Mouse (Mus musculus) hindbrain, embryonic 15.5 days (tissue): ENCODE measurements around the gene Elovl6. TPM values are rescaled to one million over a fixed set of nuclear protein-coding genes. Genes with fewer than 3 reads are reported as not detected.

ENCODE experiments used
- ATAC-seq: fragments of 200-750 bp; cut with Nextera tagmentation; 2 replicates; pipeline ENCODE4 v1.8.0; 2017; ENCODE audit warnings: low read depth, moderate number of reproducible peaks, moderate TSS enrichment; ENCODE audit not compliant: low FRiP score
- H3K27ac ChIP-seq: fragments of 300-500 bp; sonication (generic); replicated peaks from 2 replicates; pipeline ENCODE4 v1.5.1; 2015; ENCODE audit warnings: mild to moderate bottlenecking, inconsistent platforms
- H3K27me3 ChIP-seq: fragments of 300-500 bp; sonication (generic); 2 replicates; pipeline ENCODE4 v1.6.1; 2015; ENCODE audit warnings: control low read depth, inconsistent platforms
- H3K36me3 ChIP-seq: fragments of 300-500 bp; sonication (generic); 2 replicates; pipeline ENCODE4 v1.6.1; 2015; ENCODE audit warnings: control low read depth, inconsistent platforms
- H3K4me1 ChIP-seq: fragments of 300-500 bp; sonication (generic); replicated peaks from 2 replicates; pipeline ENCODE4 v1.6.1; 2015; ENCODE audit warnings: control low read depth, inconsistent platforms
- H3K4me2 ChIP-seq: fragments of 300-500 bp; sonication (generic); 2 replicates; pipeline ENCODE4 v1.6.1; 2015; ENCODE audit warnings: moderate library complexity, mild to moderate bottlenecking, inconsistent platforms
- H3K4me3 ChIP-seq: fragments of 300-500 bp; sonication (generic); 2 replicates; pipeline ENCODE4 v1.5.1; 2015; ENCODE audit warnings: mild to moderate bottlenecking, inconsistent platforms
- H3K9ac ChIP-seq: fragments of 300-500 bp; sonication (generic); 2 replicates; pipeline ENCODE4 v1.6.1; 2015; ENCODE audit warnings: inconsistent platforms
- H3K9me3 ChIP-seq: fragments of 300-500 bp; sonication (generic); 2 replicates; pipeline ENCODE4 v1.6.1; 2016; ENCODE audit warnings: control low read depth, inconsistent platforms
- WGBS: fragments of 180-500 bp; shearing (Covaris S2); methylation state at CpG from one replicate; pipeline ENCODE4 v1.1.7; 2015; 5-methylcytosine and 5-hydroxymethylcytosine counted together
- polyA plus RNA-seq: library from polyadenylated mRNA; unstranded; fragments of >200 nt; fragmentation: Nextera tagmentation; extraction: Ambion mirVana; gene quantifications from 2 replicates; pipeline ENCODE4 v1.2.1, GENCODE M21; 2015

Gene Elovl6
- polyA plus RNA-seq, 1 experiment from 2014 or later: 42.9 TPM

DNA sequence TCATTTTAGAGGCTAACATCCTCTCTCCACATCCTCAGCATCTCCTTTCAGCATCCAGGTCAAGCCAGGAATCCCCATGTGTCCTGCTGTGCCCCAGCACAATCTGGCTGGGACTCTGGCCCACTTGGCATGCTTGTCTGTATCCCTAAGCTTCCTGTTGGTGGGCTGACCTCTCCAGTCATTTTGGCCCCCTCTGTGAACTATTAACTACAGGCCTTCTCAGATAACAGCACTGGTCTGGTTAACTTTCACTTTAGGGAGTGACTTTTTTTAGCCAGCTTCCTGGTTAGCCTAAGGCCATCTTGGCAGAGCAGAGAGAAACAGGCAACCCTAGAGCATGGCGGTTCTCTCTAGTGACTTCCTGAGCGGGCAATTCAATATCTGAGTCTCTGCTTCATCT is 82.1 kb downstream of the Elovl6 start:
- Histone ChIP-seq H3K9ac (no peak overlapping the region), H3K4me2 (no peak overlapping the region), H3K4me1 (peaks cover 9% of the 10 kb centered on the region; the same call in 1 of the 2 replicates), H3K9me3 (no peaks in the 10 kb centered on the region), H3K36me3 (no peaks in the 10 kb centered on the region), H3K27me3 (no peaks in the 10 kb centered on the region), H3K27ac (no peak overlapping the region), H3K4me3 (no peak overlapping the region)
- no peak for ATAC-seq
- WGBS: 94% methylated on average over 2 of the region's 2 CpGs

DNA sequence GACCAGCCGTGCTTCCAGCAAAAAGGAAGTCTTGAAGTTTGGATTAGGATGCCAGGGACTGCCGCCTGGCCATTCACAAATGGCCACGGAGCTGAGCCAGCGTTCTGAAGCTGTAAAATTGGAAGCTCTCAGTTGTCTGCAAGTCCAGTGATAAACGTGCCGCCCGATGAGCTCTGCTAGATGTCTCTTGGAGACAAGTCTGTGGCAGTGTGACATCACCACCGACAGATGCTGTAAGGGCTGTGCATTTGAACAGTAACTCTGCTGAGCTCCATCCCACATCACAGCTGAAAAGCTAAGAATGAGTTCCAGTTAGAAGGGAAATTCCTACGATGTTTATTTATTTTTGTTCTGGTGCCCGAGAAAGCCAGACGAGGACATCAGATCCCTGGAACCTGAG is 85.3 kb downstream of the Elovl6 start:
- no peak overlapping the region for H3K9ac ChIP-seq
- H3K27me3 ChIP-seq: no peaks in the 10 kb centered on the region
- H3K9me3 ChIP-seq: no peaks in the 10 kb centered on the region
- no peak overlapping the region for H3K27ac ChIP-seq
- peaks cover 9% of the 10 kb centered on the region; the same call in 1 of the 2 replicates for H3K4me1 ChIP-seq
- H3K4me2 ChIP-seq: no peak overlapping the region
- WGBS: 90% methylated on average over 11 of the region's 11 CpGs
- no peak overlapping the region for H3K4me3 ChIP-seq
- H3K36me3 ChIP-seq: no peaks in the 10 kb centered on the region
- ATAC-seq: no peak

DNA sequence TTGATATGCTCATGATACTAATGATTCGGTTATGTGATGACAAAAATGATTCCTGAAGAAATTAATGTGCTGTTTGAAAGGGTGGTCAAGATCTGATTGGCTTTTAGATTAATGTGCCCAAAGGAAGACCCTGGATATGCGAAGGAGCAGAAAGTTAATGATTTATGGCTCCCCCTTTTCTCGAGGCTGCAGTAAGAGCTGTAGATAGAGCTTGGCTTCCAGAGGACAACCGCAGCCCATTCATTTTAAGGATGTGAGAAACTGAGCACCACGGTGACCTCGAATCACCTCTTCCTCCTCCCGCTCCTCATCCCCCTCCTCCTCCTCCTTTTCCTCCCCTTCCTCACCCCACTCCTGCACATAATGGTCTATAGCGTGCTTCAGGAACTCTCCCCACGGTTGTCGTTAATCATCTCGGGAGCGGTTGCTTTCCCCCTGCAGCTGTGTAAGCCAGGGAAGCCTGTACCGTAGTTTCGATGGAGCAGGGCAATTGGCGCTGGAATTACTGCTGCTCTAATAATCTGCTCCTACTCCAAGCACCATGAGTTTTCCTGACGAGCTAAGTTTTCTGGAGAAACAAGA is 87.1 kb downstream of the Elovl6 start:
- WGBS: 56% methylated on average over 16 of the region's 16 CpGs
- H3K27me3 ChIP-seq: no peaks in the 10 kb centered on the region
- ATAC-seq: no peak
- no peak overlapping the region for H3K27ac ChIP-seq
- H3K9me3 ChIP-seq: no peaks in the 10 kb centered on the region
- no peak overlapping the region for H3K9ac ChIP-seq
- no peaks in the 10 kb centered on the region for H3K36me3 ChIP-seq
- H3K4me3 ChIP-seq: no peak overlapping the region
- H3K4me1 ChIP-seq: 0 out of 2 replicates have a peak, but pooled peaks cover under 1% of the 10 kb centered on the region
- H3K4me2 ChIP-seq: no peak overlapping the region

DNA sequence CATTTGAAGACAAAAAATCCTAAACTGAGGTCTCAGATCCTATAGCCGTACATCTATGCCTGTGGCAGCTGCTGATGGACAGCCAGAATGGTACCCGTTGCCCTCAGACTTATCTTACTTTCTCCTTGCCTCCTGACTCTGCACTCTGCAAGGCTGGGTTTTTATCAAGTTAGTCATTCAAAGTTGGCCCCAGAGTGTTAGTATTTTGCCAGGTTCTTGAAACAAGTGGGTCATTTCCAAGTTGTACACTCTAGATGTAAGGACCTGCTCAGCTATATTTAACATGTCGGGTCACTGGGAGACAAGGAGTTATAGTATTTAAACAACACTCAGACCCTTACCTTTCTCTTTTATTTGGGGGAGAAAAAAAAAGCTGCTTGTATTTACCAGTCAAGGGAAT is 88.6 kb downstream of the Elovl6 start:
- H3K4me2 ChIP-seq: no peak overlapping the region
- H3K27ac ChIP-seq: no peak overlapping the region
- no peaks in the 10 kb centered on the region for H3K36me3 ChIP-seq
- ATAC-seq: no peak
- no peak overlapping the region for H3K9ac ChIP-seq
- H3K27me3 ChIP-seq: no peaks in the 10 kb centered on the region
- H3K9me3 ChIP-seq: no peaks in the 10 kb centered on the region
- H3K4me3 ChIP-seq: no peak overlapping the region
- WGBS: 95% methylated on average over 3 of the region's 3 CpGs
- no peaks in the 10 kb centered on the region for H3K4me1 ChIP-seq

DNA sequence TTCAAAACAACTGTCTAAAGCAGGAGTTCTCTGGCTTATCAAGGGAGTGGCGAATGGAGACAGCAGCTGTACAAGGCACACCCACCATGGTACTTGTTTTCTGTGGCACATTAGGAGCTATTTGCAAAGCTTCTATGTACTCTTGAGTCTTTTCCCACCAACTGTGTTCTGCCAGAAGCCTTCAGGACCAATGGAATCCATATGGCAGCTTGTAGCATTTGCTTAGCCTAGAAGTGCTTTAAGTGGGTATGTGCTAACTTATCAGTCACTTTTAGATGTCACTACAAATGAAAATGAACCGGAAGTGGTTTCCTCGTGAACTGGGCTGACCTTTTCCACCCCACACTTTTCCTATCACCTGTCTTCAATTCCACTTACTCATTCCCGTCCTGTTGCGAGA is 89.1 kb downstream of the Elovl6 start:
- WGBS: 86% methylated on average over 5 of the region's 5 CpGs
- no peak overlapping the region for H3K27ac ChIP-seq
- no peak overlapping the region for H3K4me2 ChIP-seq
- no peaks in the 10 kb centered on the region for H3K27me3 ChIP-seq
- ATAC-seq: no peak
- H3K36me3 ChIP-seq: no peaks in the 10 kb centered on the region
- no peak overlapping the region for H3K9ac ChIP-seq
- no peaks in the 10 kb centered on the region for H3K4me1 ChIP-seq
- H3K4me3 ChIP-seq: no peak overlapping the region
- H3K9me3 ChIP-seq: no peaks in the 10 kb centered on the region

DNA sequence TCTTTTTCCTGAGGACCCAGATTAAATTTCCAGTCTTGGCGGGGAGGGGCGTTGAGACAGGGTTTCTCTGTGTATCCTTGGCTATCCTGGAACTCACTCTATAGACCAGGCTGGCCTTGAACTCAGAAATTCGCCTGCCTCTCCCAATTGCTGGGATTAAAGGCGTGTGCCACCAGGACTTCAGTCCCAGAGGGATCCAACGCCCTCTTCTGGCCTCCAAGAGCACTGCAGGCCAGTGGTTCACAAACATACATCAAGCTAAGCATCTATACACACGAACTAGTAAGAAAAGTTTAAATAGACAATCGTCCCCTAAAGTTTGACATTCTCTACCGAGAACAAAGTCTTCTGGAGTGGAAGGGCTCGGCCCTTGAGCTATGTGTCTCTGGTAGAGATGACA is 90.0 kb downstream of the Elovl6 start:
- no peak for ATAC-seq
- Histone ChIP-seq H3K4me1 (no peaks in the 10 kb centered on the region), H3K4me2 (no peak overlapping the region), H3K9me3 (no peaks in the 10 kb centered on the region), H3K27ac (no peak overlapping the region), H3K4me3 (no peak overlapping the region), H3K36me3 (no peaks in the 10 kb centered on the region), H3K9ac (no peak overlapping the region), H3K27me3 (no peaks in the 10 kb centered on the region)
- 75% methylated on average over 9 of the region's 9 CpGs for WGBS

DNA sequence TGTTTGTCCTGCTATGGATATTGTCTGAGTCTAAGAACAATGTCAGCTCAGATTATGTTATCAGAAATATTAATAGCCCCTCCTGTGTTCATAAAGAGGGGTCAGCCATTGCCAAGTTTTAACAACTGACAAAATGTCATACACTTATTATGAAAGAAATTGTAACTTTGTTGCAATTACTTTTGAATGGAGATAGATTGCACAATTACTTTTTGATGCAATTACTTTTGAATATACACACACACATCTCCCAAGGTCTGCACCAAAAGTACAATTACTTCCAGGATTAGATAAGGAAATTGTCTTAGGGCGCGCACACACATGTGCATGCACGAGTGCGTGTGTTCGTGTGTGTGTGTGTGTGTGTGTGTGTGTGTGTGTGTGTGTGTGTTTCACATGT is 90.5 kb downstream of the Elovl6 start:
- Histone ChIP-seq H3K4me1 (no peaks in the 10 kb centered on the region), H3K4me2 (no peak overlapping the region), H3K4me3 (no peak overlapping the region), H3K27me3 (no peaks in the 10 kb centered on the region), H3K27ac (no peak overlapping the region), H3K9ac (no peak overlapping the region), H3K36me3 (no peaks in the 10 kb centered on the region), H3K9me3 (no peaks in the 10 kb centered on the region)
- ATAC-seq: no peak
- WGBS: 91% methylated on average over 5 of the region's 5 CpGs

DNA sequence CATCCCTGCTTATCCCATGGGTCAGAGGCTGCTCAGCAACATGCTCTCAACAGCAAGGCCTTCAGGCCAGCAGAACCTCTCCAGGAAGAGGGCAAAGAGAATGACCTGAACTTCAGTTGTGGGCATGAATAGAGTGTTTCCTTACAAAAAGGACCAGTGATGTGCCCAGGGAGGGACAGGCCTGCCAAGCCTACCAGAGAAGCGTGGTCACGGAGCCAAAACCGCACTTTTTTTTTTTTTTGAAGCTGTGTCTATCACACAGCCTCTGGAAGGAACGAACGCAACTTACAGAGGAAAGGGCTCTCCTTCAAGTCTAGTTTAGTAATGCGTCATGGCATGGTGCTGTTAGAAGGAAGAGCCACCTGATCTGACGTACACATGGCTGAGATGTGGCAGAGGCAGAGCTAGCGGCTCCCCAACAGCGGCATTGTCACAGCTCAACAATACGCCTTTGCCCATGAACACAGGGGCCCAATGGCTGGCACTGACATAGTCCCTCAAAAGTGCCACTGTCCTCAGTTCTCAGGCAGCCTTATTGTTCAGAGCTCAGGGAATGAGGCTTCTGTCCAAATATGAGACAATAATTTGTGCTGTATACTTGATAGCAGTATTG is 92.1 kb downstream of the Elovl6 start:
- Histone ChIP-seq H3K4me1 (no peaks in the 10 kb centered on the region), H3K9ac (no peak overlapping the region), H3K36me3 (0 out of 2 replicates have a peak, but pooled peaks cover 2% of the 10 kb centered on the region), H3K27ac (no peak overlapping the region), H3K4me2 (no peak overlapping the region), H3K27me3 (no peaks in the 10 kb centered on the region), H3K9me3 (no peaks in the 10 kb centered on the region), H3K4me3 (no peak overlapping the region)
- WGBS: 93% methylated on average over 10 of the region's 10 CpGs
- 0 out of 2 replicates have a peak, but pooled peaks have one; percentile 28 for ATAC-seq

DNA sequence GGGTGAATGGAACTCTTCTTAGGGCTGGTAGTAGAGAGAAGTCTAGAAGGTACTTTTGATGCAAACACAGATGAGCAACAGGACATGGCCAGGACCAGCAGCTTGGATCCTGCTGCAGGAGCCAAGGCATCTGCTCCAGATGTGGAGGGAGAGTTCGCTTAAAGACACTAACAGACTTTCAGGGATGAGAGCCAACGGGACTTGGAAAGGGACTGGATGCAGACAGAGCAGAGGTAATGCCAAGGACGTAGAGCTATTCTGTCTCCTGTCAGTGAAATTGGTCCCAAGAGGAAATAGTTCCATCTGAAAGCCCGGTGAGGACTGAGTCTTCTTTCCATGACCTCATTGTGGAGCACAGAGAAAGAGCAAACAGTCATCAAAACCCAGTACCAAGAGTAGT is 95.1 kb downstream of the Elovl6 start:
- Histone ChIP-seq H3K27ac (no peak overlapping the region), H3K4me3 (no peak overlapping the region), H3K4me2 (no peak overlapping the region), H3K9me3 (no peaks in the 10 kb centered on the region), H3K4me1 (no peaks in the 10 kb centered on the region), H3K36me3 (0 out of 2 replicates have a peak, but pooled peaks cover 5% of the 10 kb centered on the region), H3K27me3 (no peaks in the 10 kb centered on the region), H3K9ac (no peak overlapping the region)
- no peak for ATAC-seq
- 92% methylated on average over 4 of the region's 4 CpGs for WGBS

DNA sequence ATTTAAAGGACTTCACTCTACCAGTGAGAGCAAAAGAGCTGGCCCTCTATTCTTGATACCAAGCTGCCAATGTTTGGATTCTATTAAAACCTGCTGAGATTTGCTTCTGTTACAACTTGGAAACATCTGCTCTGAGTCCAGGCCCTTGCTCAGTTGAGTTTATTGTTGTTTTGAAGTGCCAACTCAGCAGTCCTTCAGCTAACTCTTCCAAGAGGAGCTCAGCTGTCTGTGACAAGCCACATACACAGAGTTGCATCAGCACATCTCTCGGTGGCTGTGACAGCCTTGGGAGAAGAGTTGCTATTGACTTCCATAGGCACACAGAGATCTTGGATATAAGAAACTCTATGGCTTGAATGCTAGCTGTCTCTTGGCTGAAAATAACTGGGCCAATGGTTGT is 98.9 kb downstream of the Elovl6 start:
- Histone ChIP-seq H3K4me1 (no peaks in the 10 kb centered on the region), H3K27ac (no peak overlapping the region), H3K36me3 (peaks cover 14% of the 10 kb centered on the region; the same call in 1 of the 2 replicates), H3K4me2 (no peak overlapping the region), H3K9ac (no peak overlapping the region), H3K9me3 (no peaks in the 10 kb centered on the region), H3K27me3 (no peaks in the 10 kb centered on the region), H3K4me3 (no peak overlapping the region)
- ATAC-seq: no peak
- WGBS: 65% methylated on average over 1 of the region's 1 CpGs

DNA sequence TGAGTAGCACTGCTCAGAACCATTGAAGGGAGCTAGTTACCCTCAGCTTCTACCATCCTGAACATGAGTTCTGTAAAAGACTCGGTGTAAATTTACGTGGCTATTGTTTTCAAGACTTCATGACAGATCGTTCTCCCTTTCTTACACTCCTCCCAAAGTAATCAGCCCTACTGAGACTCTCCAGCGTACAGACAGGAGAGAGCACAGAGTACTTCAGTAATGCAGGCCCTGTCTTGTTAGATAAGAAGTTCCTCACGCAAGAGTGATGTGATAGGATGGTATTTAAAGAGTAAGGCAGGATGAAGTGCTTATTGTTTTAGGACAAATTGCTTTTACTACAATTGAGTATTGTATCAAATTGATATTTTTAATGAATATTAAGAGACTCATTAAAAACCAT is 99.7 kb downstream of the Elovl6 start:
- Histone ChIP-seq H3K4me3 (no peak overlapping the region), H3K4me1 (no peaks in the 10 kb centered on the region), H3K9me3 (no peaks in the 10 kb centered on the region), H3K27me3 (no peaks in the 10 kb centered on the region), H3K36me3 (peaks cover 14% of the 10 kb centered on the region; the same call in 1 of the 2 replicates), H3K27ac (no peak overlapping the region), H3K9ac (no peak overlapping the region), H3K4me2 (no peak overlapping the region)
- 95% methylated on average over 5 of the region's 5 CpGs for WGBS
- ATAC-seq: no peak

DNA sequence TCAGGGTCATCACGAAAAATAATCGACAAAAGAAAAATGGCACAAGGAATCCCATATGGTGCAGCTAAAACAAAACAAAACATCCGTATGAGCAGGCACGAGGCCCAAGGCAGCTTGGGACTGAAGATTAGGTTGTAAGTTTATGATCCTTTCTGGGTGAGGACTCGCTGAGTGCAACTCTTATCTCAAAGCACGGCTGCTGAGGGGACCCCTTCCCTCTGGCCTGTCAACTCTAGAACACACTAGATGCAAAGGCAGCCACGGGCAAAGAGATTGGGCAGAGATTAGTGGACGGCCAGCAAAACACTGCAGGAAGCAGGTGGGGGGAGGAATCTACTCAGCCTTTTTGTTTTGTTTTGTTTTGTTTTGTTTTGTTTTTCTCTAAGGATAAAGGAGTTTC is 101.4 kb downstream of the Elovl6 start:
- Histone ChIP-seq H3K9ac (no peak overlapping the region), H3K4me3 (no peak overlapping the region), H3K27ac (no peak overlapping the region), H3K36me3 (peaks cover 13% of the 10 kb centered on the region; the same call in 1 of the 2 replicates), H3K4me2 (no peak overlapping the region), H3K4me1 (no peaks in the 10 kb centered on the region), H3K27me3 (no peaks in the 10 kb centered on the region), H3K9me3 (no peaks in the 10 kb centered on the region)
- ATAC-seq: no peak
- 83% methylated on average over 8 of the region's 8 CpGs for WGBS
